In the genomic region with DNA sequence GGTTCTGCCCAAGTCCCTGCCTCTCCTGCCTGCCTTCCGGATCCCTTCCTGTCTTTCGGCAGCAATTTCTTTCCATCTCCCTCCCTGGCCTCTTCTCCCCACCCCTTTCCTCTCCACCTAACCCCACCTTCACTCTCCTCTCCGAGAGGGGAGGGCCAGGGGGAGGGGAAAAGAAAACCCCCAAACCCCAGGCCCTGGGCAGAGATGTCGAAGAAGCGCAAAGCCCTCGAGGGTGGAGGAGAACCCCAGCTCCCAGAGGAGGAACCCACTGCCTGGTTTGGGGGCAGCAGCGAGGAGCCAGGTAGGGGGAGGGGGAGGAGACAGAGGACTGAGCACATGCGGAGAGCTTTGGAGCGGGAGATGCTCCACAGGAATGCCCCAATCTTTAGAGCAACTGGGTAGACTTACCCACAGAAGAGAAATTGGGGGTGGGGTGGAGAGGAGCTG, we compare ENCODE assay signal across 15 mouse cellular contexts. TPM values are rescaled to one million over a fixed set of nuclear protein-coding genes. Genes with fewer than 3 reads are reported as not detected.
DNase-seq lines count a peak whose midpoint lies in the region; ATAC-seq and TF ChIP-seq lines count a peak whose summit lies in the region.
"Had no signal": no experiment of that assay in that cellular context is flagged by ENCODE, and none has a peak within 500 bp of the region (broad histone marks: within the 10 kb centered on the region; RNA-seq: fewer than 3 reads in every experiment).

No protein-coding gene starts in this region.

- H3K4me1 ChIP-seq in kidney, postnatal 0 days (replicated peaks; ENCODE audit: insufficient read depth, low read length): peaks cover 7% of the 10 kb centered on the region
- H3K4me1 ChIP-seq in kidney, embryonic 16.5 days (ENCODE audit: insufficient read depth, low read length): peaks cover 21% of the 10 kb centered on the region
- H3K4me1 ChIP-seq in thymus, adult 2 months (replicated peaks; ENCODE audit: control insufficient read depth, insufficient read depth, low read length): peaks cover 9% of the 10 kb centered on the region

- ATAC-seq in kidney, postnatal 0 days (replicated peaks; ENCODE audit: low FRiP score, low read depth): no peak
- no peak for ATAC-seq in kidney, embryonic 16.5 days (ENCODE audit: low FRiP score, low TSS enrichment)
- no peak for ATAC-seq in CD4-positive, CD25-positive, alpha-beta regulatory T cell, adult 4 months

- peak; percentile 55 to 69 for DNase-seq in adrenal gland, adult (ENCODE audit: inconsistent age in 2 of 2, low spot score in 1 of 2)
- no peak for DNase-seq in adrenal gland, adult 18-20 months (ENCODE audit: low spot score in 2 of 2)
- DNase-seq in kidney, postnatal 0 days (ENCODE audit: low spot score): no peak
- peak; percentile 68 for DNase-seq in cerebellum, adult 11 months
- peak; percentile 33 to 34 for DNase-seq in left cerebral cortex, postnatal 14 days (ENCODE audit: low spot score in 2 of 2)
- no peak for DNase-seq in thymus, adult 2 months
- DNase-seq: adrenal gland, adult 8-10 months; kidney, adult 2 months; spleen, adult 18-20 months; thymus, postnatal 4 days had no signal

- H3K9me3 ChIP-seq in kidney, postnatal 0 days (replicated peaks; ENCODE audit: low read length): no peaks in the 10 kb centered on the region
- no peaks in the 10 kb centered on the region for H3K9me3 ChIP-seq in kidney, embryonic 16.5 days (ENCODE audit: low read length)

- H3K27me3 ChIP-seq in kidney, postnatal 0 days (ENCODE audit: insufficient read depth, low read length): peaks cover 19% of the 10 kb centered on the region
- H3K27me3 ChIP-seq in kidney, embryonic 16.5 days (ENCODE audit: insufficient read depth, low read length): peaks cover 34% of the 10 kb centered on the region
- peaks cover 11% of the 10 kb centered on the region for H3K27me3 ChIP-seq in thymus, adult 2 months (ENCODE audit: control insufficient read depth, insufficient read depth, low read length)

- H3K4me3 ChIP-seq in kidney, postnatal 0 days (replicated peaks; ENCODE audit: low read depth, low read length): peak overlapping the region; percentile 44; the same call in 1 of the 2 replicates
- no peak overlapping the region for H3K4me3 ChIP-seq in kidney, embryonic 16.5 days (ENCODE audit: low read length)
- no peak overlapping the region for H3K4me3 ChIP-seq in thymus, adult 2 months (ENCODE audit: control insufficient read depth, insufficient read depth, low read length)

- H3K27ac ChIP-seq in kidney, postnatal 0 days: no peak overlapping the region
- no peak overlapping the region for H3K27ac ChIP-seq in kidney, embryonic 16.5 days (ENCODE audit: low read length)
- H3K27ac ChIP-seq in thymus, adult 2 months (ENCODE audit: control insufficient read depth, insufficient read depth, low read length): no peak overlapping the region

- peak overlapping the region; percentile 95 for H3K4me2 ChIP-seq in kidney, postnatal 0 days (ENCODE audit: low read length)
- H3K4me2 ChIP-seq in kidney, embryonic 16.5 days (replicated peaks; ENCODE audit: low read depth, low read length): no peak overlapping the region

- no peak overlapping the region; the same call in 1 of the 2 replicates for H3K9ac ChIP-seq in kidney, postnatal 0 days (ENCODE audit: low read depth, low read length)
- no peak overlapping the region for H3K9ac ChIP-seq in kidney, embryonic 16.5 days (replicated peaks; ENCODE audit: low read length)

- H3K36me3 ChIP-seq in kidney, postnatal 0 days (ENCODE audit: insufficient read depth, low read length): no peaks in the 10 kb centered on the region
- H3K36me3 ChIP-seq in kidney, embryonic 16.5 days (ENCODE audit: insufficient read depth, low read length): no peaks in the 10 kb centered on the region
- no peaks in the 10 kb centered on the region for H3K36me3 ChIP-seq in thymus, adult 2 months (ENCODE audit: control insufficient read depth, insufficient read depth, low read length)
- H3K36me3 ChIP-seq: G1E had no signal

- TF ChIP-seq POLR2A in thymus, adult 2 months (IDR thresholded peaks at IDR 0.05; ENCODE audit: control insufficient read depth, extremely low read depth, insufficient read depth, low read length, poor library complexity): no peak

- intact Hi-C loops in left cerebral cortex, postnatal 14 days (cut with DNase I): loop anchor here (5.0 kb wide), 2 partner anchors 55 to 60 kb away; no protein-coding TSS in a partner anchor

- WGBS in kidney, postnatal 0 days: 31% methylated on average over 9 of the region's 9 CpGs
- WGBS in kidney, embryonic 16.5 days: 18% methylated on average over 7 of the region's 9 CpGs
- 49% methylated on average over 9 of the region's 9 CpGs for WGBS in thymus, adult 2 months

- no peak for TF ChIP-seq CTCF in kidney, postnatal 0 days (IDR thresholded peaks at IDR 0.05; ENCODE audit: low read depth)
- no peak for TF ChIP-seq CTCF in thymus, adult 2 months (IDR thresholded peaks at IDR 0.05; ENCODE audit: borderline replicate concordance, control insufficient read depth, extremely low read depth, insufficient read depth, low read length, poor library complexity)

RNA-seq across cellular contexts. Expression of a gene that starts 1.7 kb away (rescaled TPM):
- 100 to 1,000 TPM in 1 of 2 experiments, 10 to 100 TPM in 1; 33.0 to 117 TPM for total RNA-seq in adrenal gland, adult 18-20 months (2021)
- polyA plus RNA-seq in kidney, postnatal 0 days (2015; fragmentation: Nextera tagmentation; extraction: Ambion mirVana): 1.3 and 2.0 TPM in 2 replicates
- 1.3 and 1.8 TPM in 2 replicates for polyA plus RNA-seq in kidney, embryonic 16.5 days (2015; fragmentation: Nextera tagmentation; extraction: Ambion mirVana)
- total RNA-seq in left cerebral cortex, postnatal 14 days (2021): 10 to 100 TPM; 54.4 to 81.4 TPM
- polyA plus RNA-seq in CD4-positive, CD25-positive, alpha-beta regulatory T cell, adult 4 months (2017; shearing (Covaris generic)): 1 to 10 TPM in 1 of 2 experiments, not detected in 1; 1.1 TPM
- polyA plus RNA-seq in thymus, adult 2 months (2012; rRNA removed): 4.8 and 4.9 TPM in 2 replicates
- polyA plus RNA-seq: G1E had no signal

RNA-seq across cellular contexts. Expression of a gene that starts 39.9 kb away (rescaled TPM):
- total RNA-seq in adrenal gland, adult 18-20 months (2021): not detected
- 0.13 TPM in 1 of 2 replicates, not detected in the other for polyA plus RNA-seq in kidney, postnatal 0 days (2015; fragmentation: Nextera tagmentation; extraction: Ambion mirVana)
- not detected in 2 replicates for polyA plus RNA-seq in kidney, embryonic 16.5 days (2015; fragmentation: Nextera tagmentation; extraction: Ambion mirVana)
- not detected for total RNA-seq in left cerebral cortex, postnatal 14 days (2021)
- polyA plus RNA-seq in CD4-positive, CD25-positive, alpha-beta regulatory T cell, adult 4 months (2017; shearing (Covaris generic)): 1 to 10 TPM in 1 of 2 experiments, not detected in 1; 3.6 TPM
- not detected in 2 replicates for polyA plus RNA-seq in thymus, adult 2 months (2012; rRNA removed)
- total RNA-seq: adrenal gland, adult 8-10 months; G1E had no signal
- polyA plus RNA-seq: G1E; heart, embryonic 14.5 days; kidney, adult 2 months; limb, embryonic 11.5 days had no signal

Comparison
In these comparisons a context has a peak if more than half of its experiments do, and no peak if none do; other contexts are left out.
1. DNase-seq: peak in adrenal gland, adult (2 of 2), cerebellum, adult 11 months (single experiment) and left cerebral cortex, postnatal 14 days (2 of 2); none in adrenal gland, adult 18-20 months (0 of 2), kidney, postnatal 0 days (single experiment) and thymus, adult 2 months (single experiment).